Mouse (Mus musculus): Measurements from ENCODE around the gene Gm16181. TPM values are rescaled to one million over a fixed set of nuclear protein-coding genes. Genes with fewer than 3 reads are reported as not detected.

Gm16181 gene
- polyA plus RNA-seq, 1 experiment from 2014 or later = 0.38 TPM

DNA sequence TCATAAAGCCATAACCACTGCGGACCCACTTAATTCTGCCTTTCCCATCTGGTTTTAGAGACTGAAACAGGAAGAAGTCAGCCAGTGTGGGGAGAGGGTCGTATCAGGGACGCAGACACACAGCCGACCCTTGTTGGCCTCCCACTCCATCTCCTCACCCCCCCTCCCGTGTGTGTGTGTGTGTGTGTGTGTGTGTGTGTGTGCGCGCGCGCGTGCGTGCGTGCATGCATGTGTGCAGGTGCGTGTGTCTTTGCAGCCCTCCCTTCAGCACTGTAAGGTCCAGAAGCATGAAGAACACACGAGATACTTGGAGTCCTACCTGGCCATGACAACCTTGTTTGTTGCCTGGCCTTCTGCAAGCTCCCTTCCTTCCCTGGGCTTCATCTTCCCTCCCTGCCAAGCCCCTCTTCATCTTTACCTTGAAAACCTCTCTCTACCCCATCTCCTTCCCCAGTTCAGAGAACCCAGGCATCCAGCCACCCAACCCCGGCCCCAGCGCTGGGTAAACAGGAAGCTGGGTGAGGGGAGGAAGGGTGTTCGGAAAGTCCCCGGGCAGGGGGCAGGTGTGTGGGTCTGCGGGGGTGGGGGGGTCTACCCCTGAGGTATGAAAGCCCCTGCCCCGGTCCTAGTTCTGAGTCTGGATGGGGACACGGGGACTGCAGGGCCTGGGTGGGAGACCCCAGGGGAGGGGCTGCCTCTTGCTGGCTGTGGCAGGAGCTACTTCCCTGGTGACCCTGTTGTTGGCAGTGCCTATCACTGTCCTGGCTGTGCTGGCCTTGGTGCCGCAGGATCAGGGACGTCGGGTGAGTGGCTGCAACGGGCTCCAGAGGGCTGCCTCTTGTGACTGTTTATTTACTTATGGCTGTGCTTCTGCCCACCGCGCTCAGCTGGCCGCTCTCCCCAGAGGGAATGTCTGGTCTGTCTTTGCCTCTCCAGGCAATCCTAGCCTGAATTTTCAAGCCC lies 26.5 kb upstream of the Gm16181 start, which contains the start of gene Ltb:
Gene Ltb (plus strand): TSS at position 559 of the 963 bp plus-strand sequence.
- H3K4me3 ChIP-seq (ENCODE audit: low read depth, low read length) = peak within 1 kb of the TSS; percentile 45
- H3K27ac ChIP-seq (ENCODE audit: low read length) = no peak within 1 kb of the TSS
- 81% methylated on average over 28 of the region's 28 CpGs for WGBS
- no peak within 1 kb of the TSS; the same call in 1 of the 2 replicates for H3K4me2 ChIP-seq (ENCODE audit: low read length)
- no peaks in the 10 kb centered on the region for H3K9me3 ChIP-seq (replicated peaks; ENCODE audit: control insufficient read depth, low read length, poor library complexity, severe bottlenecking)
- no peaks in the 10 kb centered on the region for H3K36me3 ChIP-seq (ENCODE audit: control insufficient read depth, insufficient read depth, low read length)
- peaks cover 9% of the 10 kb centered on the region; the same call in 1 of the 2 replicates for H3K4me1 ChIP-seq (ENCODE audit: control insufficient read depth, insufficient read depth, low read length)
- H3K9ac ChIP-seq (ENCODE audit: low read depth, low read length) = no peak within 1 kb of the TSS
- ATAC-seq = no peak
- peaks cover 21% of the 10 kb centered on the region for H3K27me3 ChIP-seq (ENCODE audit: control insufficient read depth, insufficient read depth, low read depth, low read length)

DNA sequence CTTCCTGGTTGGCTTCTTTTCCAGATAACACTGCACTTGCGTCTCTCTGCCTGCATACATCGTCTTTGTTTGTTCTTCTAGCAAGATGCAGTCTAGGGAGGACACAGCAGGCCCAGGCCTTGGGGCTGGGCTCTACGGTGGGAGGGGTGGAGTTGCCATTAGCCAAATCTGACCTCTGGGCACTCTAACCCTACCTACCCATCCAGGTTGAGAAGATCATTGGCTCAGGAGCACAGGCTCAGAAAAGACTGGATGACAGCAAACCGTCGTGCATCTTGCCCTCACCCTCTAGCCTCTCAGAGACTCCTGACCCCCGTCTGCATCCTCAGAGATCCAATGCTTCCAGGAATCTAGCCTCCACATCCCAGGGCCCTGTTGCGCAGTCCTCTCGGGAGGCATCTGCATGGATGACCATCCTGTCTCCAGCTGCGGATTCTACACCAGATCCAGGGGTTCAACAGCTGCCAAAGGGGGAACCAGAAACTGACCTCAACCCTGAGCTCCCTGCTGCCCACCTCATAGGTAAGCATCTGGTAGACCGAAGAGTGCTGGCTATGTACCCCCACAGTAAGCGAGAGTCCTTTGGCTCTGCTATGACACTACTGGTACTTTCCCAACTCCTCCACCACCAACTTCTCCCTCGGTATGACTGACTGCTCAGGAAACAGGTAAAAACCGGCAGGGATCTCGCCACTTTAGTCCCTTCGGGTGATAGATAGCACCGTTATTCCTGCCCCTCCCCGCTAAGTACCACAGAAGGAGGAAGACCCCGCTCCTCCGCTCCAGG lies 25.6 kb upstream of the Gm16181 start:
- peaks cover 9% of the 10 kb centered on the region; the same call in 1 of the 2 replicates for H3K4me1 ChIP-seq (ENCODE audit: control insufficient read depth, insufficient read depth, low read length)
- no peaks in the 10 kb centered on the region for H3K9me3 ChIP-seq (replicated peaks; ENCODE audit: control insufficient read depth, low read length, poor library complexity, severe bottlenecking)
- H3K27me3 ChIP-seq (ENCODE audit: control insufficient read depth, insufficient read depth, low read depth, low read length) = peaks cover 21% of the 10 kb centered on the region
- ATAC-seq = no peak
- H3K4me3 ChIP-seq (ENCODE audit: low read depth, low read length) = peak overlapping the region; percentile 45
- peak overlapping the region; percentile 67 for H3K4me2 ChIP-seq (ENCODE audit: low read length)
- H3K9ac ChIP-seq (ENCODE audit: low read depth, low read length) = peak overlapping the region; percentile 61; the same call in 1 of the 2 replicates
- 45% methylated on average over 19 of the region's 19 CpGs for WGBS
- no peaks in the 10 kb centered on the region for H3K36me3 ChIP-seq (ENCODE audit: control insufficient read depth, insufficient read depth, low read length)
- no peak overlapping the region for H3K27ac ChIP-seq (ENCODE audit: low read length)

DNA sequence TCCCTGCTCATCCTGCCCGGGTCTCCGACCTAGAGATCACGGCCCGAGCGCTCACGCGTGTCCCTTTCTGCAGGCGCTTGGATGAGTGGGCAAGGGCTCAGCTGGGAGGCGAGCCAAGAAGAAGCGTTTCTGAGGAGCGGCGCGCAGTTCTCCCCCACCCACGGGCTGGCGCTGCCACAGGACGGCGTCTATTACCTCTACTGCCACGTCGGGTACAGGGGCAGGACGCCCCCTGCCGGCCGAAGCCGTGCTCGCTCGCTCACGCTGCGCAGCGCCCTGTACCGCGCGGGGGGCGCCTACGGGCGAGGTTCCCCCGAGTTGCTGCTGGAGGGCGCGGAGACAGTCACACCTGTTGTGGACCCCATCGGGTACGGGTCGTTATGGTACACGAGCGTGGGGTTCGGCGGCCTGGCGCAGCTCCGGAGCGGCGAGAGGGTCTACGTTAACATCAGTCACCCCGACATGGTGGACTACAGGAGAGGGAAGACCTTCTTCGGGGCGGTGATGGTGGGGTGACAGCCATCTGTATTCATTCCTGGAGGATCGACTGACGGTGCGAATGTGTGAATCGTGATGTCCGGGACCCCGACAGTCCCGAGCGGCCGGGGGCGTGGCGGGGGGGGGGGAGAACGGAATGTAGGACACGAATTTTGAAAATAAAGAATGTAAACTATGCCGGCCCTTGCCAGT lies 24.9 kb upstream of the Gm16181 start:
- Histone ChIP-seq H3K27ac (ENCODE audit: low read length) (no peak overlapping the region), H3K9ac (ENCODE audit: low read depth, low read length) (peak overlapping the region; percentile 61), H3K4me2 (ENCODE audit: low read length) (peak overlapping the region; percentile 67), H3K4me3 (ENCODE audit: low read depth, low read length) (peak overlapping the region; percentile 45), H3K4me1 (ENCODE audit: control insufficient read depth, insufficient read depth, low read length) (peaks cover 9% of the 10 kb centered on the region; the same call in 1 of the 2 replicates), H3K36me3 (ENCODE audit: control insufficient read depth, insufficient read depth, low read length) (no peaks in the 10 kb centered on the region), H3K27me3 (ENCODE audit: control insufficient read depth, insufficient read depth, low read depth, low read length) (peaks cover 21% of the 10 kb centered on the region), H3K9me3 (replicated peaks; ENCODE audit: control insufficient read depth, low read length, poor library complexity, severe bottlenecking) (no peaks in the 10 kb centered on the region)
- ATAC-seq = peak; percentile 56; the same call in 1 of the 2 replicates
- 2% methylated on average over 66 of the region's 66 CpGs for WGBS

DNA sequence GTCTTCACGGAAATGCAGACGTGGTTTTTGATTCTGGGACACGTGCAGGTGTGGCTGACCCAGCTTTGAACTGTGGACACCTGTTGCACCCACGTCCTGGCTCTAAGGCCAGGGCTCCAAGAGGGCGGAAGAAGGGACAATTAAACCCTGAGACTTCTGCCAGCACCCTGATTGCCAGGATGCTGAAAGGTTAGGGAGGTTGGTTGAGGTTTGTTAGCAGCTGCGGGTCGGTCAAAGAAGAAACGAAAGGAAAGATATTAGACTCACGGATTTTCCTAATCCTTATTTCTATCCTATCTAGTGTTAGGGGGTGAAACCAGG lies 24.4 kb upstream of the Gm16181 start:
- 33% methylated on average over 9 of the region's 9 CpGs for WGBS
- Histone ChIP-seq H3K9ac (ENCODE audit: low read depth, low read length) (no peak overlapping the region), H3K27me3 (ENCODE audit: control insufficient read depth, insufficient read depth, low read depth, low read length) (peaks cover 21% of the 10 kb centered on the region)

DNA sequence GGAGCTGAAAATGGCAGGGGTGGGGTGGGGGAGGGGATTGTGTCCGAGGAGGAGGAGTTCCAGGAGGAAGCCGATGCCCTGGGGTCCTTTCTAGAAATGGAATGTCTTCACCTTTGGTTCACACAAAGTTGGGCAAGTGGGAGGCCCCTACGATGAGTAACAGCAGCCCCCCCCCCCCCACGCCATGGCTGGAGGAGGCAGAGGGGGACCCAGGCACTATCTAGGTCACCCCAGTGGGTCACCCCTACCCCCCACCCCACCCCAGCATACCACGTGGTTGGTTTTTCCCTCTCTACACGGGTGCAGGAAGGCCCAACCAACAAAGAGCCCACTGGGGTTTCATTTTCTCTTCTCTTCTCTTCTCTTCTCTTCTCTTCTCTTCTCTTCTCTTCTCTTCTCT lies 23.5 kb upstream of the Gm16181 start:
- no peaks in the 10 kb centered on the region for H3K9me3 ChIP-seq (replicated peaks; ENCODE audit: control insufficient read depth, low read length, poor library complexity, severe bottlenecking)
- peaks cover 9% of the 10 kb centered on the region; the same call in 1 of the 2 replicates for H3K4me1 ChIP-seq (ENCODE audit: control insufficient read depth, insufficient read depth, low read length)
- no peak overlapping the region for H3K9ac ChIP-seq (ENCODE audit: low read depth, low read length)
- no peak for ATAC-seq
- H3K27ac ChIP-seq (ENCODE audit: low read length) = no peak overlapping the region
- 50% methylated on average over 5 of the region's 6 CpGs for WGBS
- peaks cover 21% of the 10 kb centered on the region for H3K27me3 ChIP-seq (ENCODE audit: control insufficient read depth, insufficient read depth, low read depth, low read length)
- no peak overlapping the region for H3K4me3 ChIP-seq (ENCODE audit: low read depth, low read length)
- no peak overlapping the region for H3K4me2 ChIP-seq (ENCODE audit: low read length)
- no peaks in the 10 kb centered on the region for H3K36me3 ChIP-seq (ENCODE audit: control insufficient read depth, insufficient read depth, low read length)

More for the DNA sequence above, 24.4 kb upstream of the Gm16181 start:
- H3K4me2 ChIP-seq (ENCODE audit: low read length) = peak overlapping the region; percentile 67
- peak overlapping the region; percentile 45 for H3K4me3 ChIP-seq (ENCODE audit: low read depth, low read length)
- no peak for ATAC-seq
- peaks cover 9% of the 10 kb centered on the region; the same call in 1 of the 2 replicates for H3K4me1 ChIP-seq (ENCODE audit: control insufficient read depth, insufficient read depth, low read length)
- H3K9me3 ChIP-seq (replicated peaks; ENCODE audit: control insufficient read depth, low read length, poor library complexity, severe bottlenecking) = no peaks in the 10 kb centered on the region
- no peak overlapping the region for H3K27ac ChIP-seq (ENCODE audit: low read length)
- no peaks in the 10 kb centered on the region for H3K36me3 ChIP-seq (ENCODE audit: control insufficient read depth, insufficient read depth, low read length)

DNA sequence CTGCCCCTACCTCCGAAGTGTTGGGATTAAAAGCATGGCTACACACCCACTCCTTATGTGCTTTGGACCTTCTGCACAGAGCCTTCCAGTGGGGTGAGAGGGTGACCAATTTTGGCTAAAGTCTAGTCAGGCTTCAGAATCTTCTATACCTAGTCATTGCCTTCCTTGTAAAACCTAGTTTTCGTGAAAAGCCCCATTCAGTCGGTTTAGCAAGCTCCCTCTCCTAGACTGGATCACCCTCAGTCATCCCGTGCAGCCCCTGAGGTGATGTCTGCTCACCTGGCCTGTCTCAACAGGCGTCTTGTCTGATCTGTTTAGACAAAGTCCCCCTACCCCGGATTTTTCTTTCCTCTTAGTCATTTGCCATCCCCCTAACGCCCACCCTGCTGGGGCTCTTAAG lies 22.6 kb upstream of the Gm16181 start:
- Histone ChIP-seq H3K27ac (ENCODE audit: low read length) (no peak overlapping the region), H3K4me1 (ENCODE audit: control insufficient read depth, insufficient read depth, low read length) (peaks cover 9% of the 10 kb centered on the region; the same call in 1 of the 2 replicates), H3K36me3 (ENCODE audit: control insufficient read depth, insufficient read depth, low read length) (no peaks in the 10 kb centered on the region), H3K27me3 (ENCODE audit: control insufficient read depth, insufficient read depth, low read depth, low read length) (peaks cover 21% of the 10 kb centered on the region), H3K4me2 (ENCODE audit: low read length) (no peak overlapping the region), H3K9ac (ENCODE audit: low read depth, low read length) (no peak overlapping the region), H3K9me3 (replicated peaks; ENCODE audit: control insufficient read depth, low read length, poor library complexity, severe bottlenecking) (no peaks in the 10 kb centered on the region), H3K4me3 (ENCODE audit: low read depth, low read length) (no peak overlapping the region)
- ATAC-seq = no peak
- 70% methylated on average over 7 of the region's 7 CpGs for WGBS

DNA sequence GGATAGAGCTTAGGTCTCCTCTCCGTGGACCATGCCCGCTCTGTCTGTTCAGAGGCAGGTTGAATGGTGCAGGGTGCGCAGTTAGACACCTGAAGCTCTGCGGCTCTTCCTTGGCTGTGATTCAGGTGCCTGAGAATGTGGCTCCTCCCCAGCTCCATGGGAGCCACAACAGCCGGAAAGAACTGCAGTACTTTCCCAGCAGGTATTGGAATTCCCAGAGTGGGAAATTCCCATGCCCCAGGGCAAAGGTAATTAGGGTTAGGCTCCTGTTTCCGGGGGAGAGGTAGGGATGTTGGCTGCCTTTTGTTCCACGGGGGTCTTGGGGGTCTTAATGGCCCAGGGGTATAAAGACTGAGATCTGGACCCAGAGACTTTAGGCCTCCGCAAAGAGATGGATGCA lies 21.7 kb upstream of the Gm16181 start:
- Histone ChIP-seq H3K27ac (ENCODE audit: low read length) (no peak overlapping the region), H3K4me2 (ENCODE audit: low read length) (no peak overlapping the region), H3K4me3 (ENCODE audit: low read depth, low read length) (no peak overlapping the region), H3K9ac (ENCODE audit: low read depth, low read length) (no peak overlapping the region), H3K9me3 (replicated peaks; ENCODE audit: control insufficient read depth, low read length, poor library complexity, severe bottlenecking) (no peaks in the 10 kb centered on the region), H3K27me3 (ENCODE audit: control insufficient read depth, insufficient read depth, low read depth, low read length) (peaks cover 25% of the 10 kb centered on the region), H3K4me1 (ENCODE audit: control insufficient read depth, insufficient read depth, low read length) (peaks cover 9% of the 10 kb centered on the region; the same call in 1 of the 2 replicates), H3K36me3 (ENCODE audit: control insufficient read depth, insufficient read depth, low read length) (no peaks in the 10 kb centered on the region)
- no peak for ATAC-seq
- 36% methylated on average over 8 of the region's 8 CpGs for WGBS

DNA sequence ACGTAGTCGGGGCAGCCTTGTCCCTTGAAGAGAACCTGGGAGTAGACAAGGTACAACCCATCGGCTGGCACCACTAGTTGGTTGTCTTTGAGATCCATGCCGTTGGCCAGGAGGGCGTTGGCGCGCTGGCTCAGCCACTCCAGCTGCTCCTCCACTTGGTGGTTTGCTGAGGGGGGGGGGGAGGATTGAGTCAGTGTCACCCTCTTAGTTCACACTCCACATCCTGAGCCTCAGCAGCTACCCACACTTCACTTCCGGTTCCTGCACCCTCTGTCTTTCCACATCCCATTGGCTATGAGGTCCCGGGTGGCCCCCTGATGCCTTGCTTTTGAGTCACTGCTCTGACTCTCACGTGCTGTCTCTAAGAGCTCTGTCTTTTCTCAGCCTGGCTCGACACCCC lies 20.2 kb upstream of the Gm16181 start:
- 90% methylated on average over 11 of the region's 11 CpGs for WGBS
- Histone ChIP-seq H3K4me1 (ENCODE audit: control insufficient read depth, insufficient read depth, low read length) (peaks cover 7% of the 10 kb centered on the region; the same call in 1 of the 2 replicates), H3K4me3 (ENCODE audit: low read depth, low read length) (no peak overlapping the region), H3K27me3 (ENCODE audit: control insufficient read depth, insufficient read depth, low read depth, low read length) (peaks cover 18% of the 10 kb centered on the region), H3K27ac (ENCODE audit: low read length) (no peak overlapping the region), H3K4me2 (ENCODE audit: low read length) (no peak overlapping the region), H3K9me3 (replicated peaks; ENCODE audit: control insufficient read depth, low read length, poor library complexity, severe bottlenecking) (no peaks in the 10 kb centered on the region), H3K36me3 (ENCODE audit: control insufficient read depth, insufficient read depth, low read length) (no peaks in the 10 kb centered on the region), H3K9ac (ENCODE audit: low read depth, low read length) (no peak overlapping the region)
- no peak for ATAC-seq

Data from midbrain, embryonic 16.5 days (tissue).